Mouse (Mus musculus) small intestine, adult 2 months (tissue): ENCODE measurements around the gene Rangap1. TPM values are rescaled to one million over a fixed set of nuclear protein-coding genes. Genes with fewer than 3 reads are reported as not detected.
A peak's percentile ranks its signal among the peaks of the same experiment; 100 is the strongest.

Experiments used
- H3K27ac ChIP-seq: fragments of 200-500 bp; 2 replicates; pipeline ENCODE4 v1.5.1; 2012; ENCODE audit warnings: low read depth, low read length, control low read depth, inconsistent platforms; ENCODE audit not compliant: insufficient read depth
- H3K27me3 ChIP-seq: fragments of 200-500 bp; 2 replicates; pipeline ENCODE4 v1.6.1; 2012; ENCODE audit warnings: mild to moderate bottlenecking, moderate library complexity, low read length, inconsistent platforms; ENCODE audit not compliant: control insufficient read depth, insufficient read depth
- H3K36me3 ChIP-seq: fragments of 200-500 bp; 2 replicates; pipeline ENCODE4 v1.6.1; 2012; ENCODE audit warnings: mild to moderate bottlenecking, low read length, control low read depth, inconsistent platforms; ENCODE audit not compliant: control insufficient read depth, insufficient read depth
- H3K4me1 ChIP-seq: fragments of 200-500 bp; 2 replicates; pipeline ENCODE4 v1.6.1; 2012; ENCODE audit warnings: low read length, inconsistent platforms, mixed read lengths; ENCODE audit not compliant: control insufficient read depth, insufficient read depth, insufficient read length
- H3K4me3 ChIP-seq: fragments of 200-500 bp; 2 replicates; pipeline ENCODE4 v1.5.1; 2012; ENCODE audit warnings: low read depth, mild to moderate bottlenecking, control low read depth, inconsistent platforms, low read length, moderate library complexity
- CTCF ChIP-seq: fragments of 200-500 bp; IDR thresholded peaks from 2 replicates; pipeline ENCODE4 v1.5.1; 2012; ENCODE audit warnings: low read depth, mild to moderate bottlenecking, control low read depth, inconsistent platforms, low read length, moderate library complexity, mixed read lengths; ENCODE audit not compliant: insufficient replicate concordance, insufficient read length; ENCODE audit errors: extremely low read depth
- POLR2A ChIP-seq: fragments of 200-500 bp; IDR thresholded peaks from 2 replicates; pipeline ENCODE4 v1.6.1; 2012; ENCODE audit warnings: low read depth, mild to moderate bottlenecking, control low read depth, inconsistent platforms, low read length, moderate library complexity
- WGBS: fragments of 180-500 bp; shearing (Covaris S2); methylation state at CpG from one replicate; pipeline ENCODE4 v1.1.7; 2018; 5-methylcytosine and 5-hydroxymethylcytosine counted together
- polyA plus RNA-seq: library from polyadenylated mRNA; depleted of rRNA; stranded (reverse); fragments of >200 nt; gene quantifications from 2 replicates; pipeline ENCODE4 v1.2.3, GENCODE M21; 2012; rRNA removed

The Rangap1 gene
- polyA plus RNA-seq: 13.3 and 17.8 TPM in 2 replicates

- TF ChIP-seq CTCF: peak; percentile 30; the same call in 1 of the 2 replicates
- TF ChIP-seq POLR2A: peak; percentile 46; the same call in 1 of the 2 replicates
- under 1% methylated on average over 65 of the region's 65 CpGs for WGBS
- H3K4me3 ChIP-seq: peak within 1 kb of the TSS; percentile 95
- no peaks in the 10 kb centered on the region for H3K36me3 ChIP-seq
- no peak within 1 kb of the TSS for H3K27ac ChIP-seq
- H3K4me1 ChIP-seq: no peaks in the 10 kb centered on the region
- 0 out of 2 replicates have a peak, but pooled peaks cover 5% of the 10 kb centered on the region for H3K27me3 ChIP-seq
These were observed at the start of gene Rangap1, which contains the start of gene Zc3h7b for GRCm38 (mm10) chr15:81744992-81745600. Gene Rangap1 (minus strand): TSS chr15:81745530. Gene Zc3h7b (plus strand): TSS chr15:81745057.

- WGBS: 93% methylated on average over 9 of the region's 9 CpGs
- H3K27ac ChIP-seq: no peak overlapping the region
- H3K4me3 ChIP-seq: no peak overlapping the region
- H3K36me3 ChIP-seq: peaks cover 7% of the 10 kb centered on the region; the same call in 1 of the 2 replicates
- no peaks in the 10 kb centered on the region for H3K27me3 ChIP-seq
- TF ChIP-seq CTCF: no peak
- no peak for TF ChIP-seq POLR2A
- H3K4me1 ChIP-seq: no peaks in the 10 kb centered on the region
These were observed 47.1 kb upstream of the Rangap1 start for GRCm38 (mm10) chr15:81792444-81792843.

GRCm38 (mm10) chr15:81787525-81787924, 42.2 kb upstream of the Rangap1 start:
- H3K36me3 ChIP-seq: peaks cover 2% of the 10 kb centered on the region; the same call in 1 of the 2 replicates
- 97% methylated on average over 13 of the region's 13 CpGs for WGBS
- no peak overlapping the region for H3K4me3 ChIP-seq
- no peaks in the 10 kb centered on the region for H3K27me3 ChIP-seq
- H3K4me1 ChIP-seq: no peaks in the 10 kb centered on the region; the same call in none of the 2 replicates
- H3K27ac ChIP-seq: no peak overlapping the region
- no peak for TF ChIP-seq POLR2A
- no peak for TF ChIP-seq CTCF

- H3K4me3 ChIP-seq: no peak overlapping the region
- H3K36me3 ChIP-seq: peaks cover 2% of the 10 kb centered on the region; the same call in 1 of the 2 replicates
- WGBS: 95% methylated on average over 8 of the region's 8 CpGs
- no peak overlapping the region for H3K27ac ChIP-seq
- no peaks in the 10 kb centered on the region; the same call in none of the 2 replicates for H3K4me1 ChIP-seq
- no peak for TF ChIP-seq POLR2A
- TF ChIP-seq CTCF: no peak
- no peaks in the 10 kb centered on the region for H3K27me3 ChIP-seq
These were observed 40.4 kb upstream of the Rangap1 start for GRCm38 (mm10) chr15:81785701-81786100.

GRCm38 (mm10) chr15:81784762-81785161, 39.4 kb upstream of the Rangap1 start:
- 51% methylated on average over 5 of the region's 5 CpGs for WGBS

GRCm38 (mm10) chr15:81781816-81782215, 36.5 kb upstream of the Rangap1 start:
- Histone ChIP-seq H3K27me3 (no peaks in the 10 kb centered on the region), H3K27ac (no peak overlapping the region), H3K36me3 (peaks cover 6% of the 10 kb centered on the region), H3K4me1 (no peaks in the 10 kb centered on the region; the same call in none of the 2 replicates), H3K4me3 (no peak overlapping the region)
- TF ChIP-seq CTCF: no peak
- no peak for TF ChIP-seq POLR2A
- 90% methylated on average over 7 of the region's 7 CpGs for WGBS

More at GRCm38 (mm10) chr15:81784762-81785161, 39.4 kb upstream of the Rangap1 start:
- H3K4me1 ChIP-seq: no peaks in the 10 kb centered on the region; the same call in none of the 2 replicates
- peaks cover 3% of the 10 kb centered on the region; the same call in 1 of the 2 replicates for H3K36me3 ChIP-seq
- H3K4me3 ChIP-seq: no peak overlapping the region
- TF ChIP-seq POLR2A (no peak), CTCF (no peak)
- no peaks in the 10 kb centered on the region for H3K27me3 ChIP-seq
- no peak overlapping the region for H3K27ac ChIP-seq

- peaks cover 12% of the 10 kb centered on the region for H3K36me3 ChIP-seq
- H3K4me3 ChIP-seq: no peak overlapping the region
- no peaks in the 10 kb centered on the region for H3K4me1 ChIP-seq
- no peak for TF ChIP-seq CTCF
- TF ChIP-seq POLR2A: no peak
- no peak overlapping the region for H3K27ac ChIP-seq
- WGBS: 83% methylated on average over 11 of the region's 11 CpGs
- 0 out of 2 replicates have a peak, but pooled peaks cover 4% of the 10 kb centered on the region for H3K27me3 ChIP-seq
These were observed 31.5 kb upstream of the Rangap1 start for GRCm38 (mm10) chr15:81776631-81777422.
